Mouse (Mus musculus): ENCODE measurements around the gene Trim7. TPM values are rescaled to one million over a fixed set of nuclear protein-coding genes. Genes with fewer than 3 reads are reported as not detected.

Trim7 gene
- polyA plus RNA-seq, 1 experiment from 2014 or later: 0.16 TPM

- DNase-seq (ENCODE audit: low spot score): peak; percentile 33
- Histone ChIP-seq H3K4me3 (no peak overlapping the region), H3K27me3 (replicated peaks; ENCODE audit: low read depth, poor library complexity, severe bottlenecking) (no peaks in the 10 kb centered on the region), H3K4me1 (peaks cover 6% of the 10 kb centered on the region; the same call in 1 of the 2 replicates), H3K36me3 (replicated peaks) (peaks cover 100% of the 10 kb centered on the region), H3K27ac (replicated peaks) (no peak overlapping the region), H3K9me3 (no peaks in the 10 kb centered on the region)
- 68% methylated on average over 14 of the region's 14 CpGs for WGBS
Observed at GRCm38 (mm10) chr11:48807563-48808303, 18.2 kb upstream of the Trim7 start.

- Histone ChIP-seq H3K27me3 (replicated peaks; ENCODE audit: low read depth, poor library complexity, severe bottlenecking) (no peaks in the 10 kb centered on the region), H3K36me3 (replicated peaks) (peaks cover 100% of the 10 kb centered on the region), H3K4me3 (no peak overlapping the region), H3K4me1 (0 out of 2 replicates have a peak, but pooled peaks cover 1% of the 10 kb centered on the region), H3K9me3 (no peaks in the 10 kb centered on the region), H3K27ac (replicated peaks) (no peak overlapping the region)
- no peak for DNase-seq (ENCODE audit: low spot score)
Observed at GRCm38 (mm10) chr11:48808304-48808646, 17.7 kb upstream of the Trim7 start.

GRCm38 (mm10) chr11:48808737-48809433 is 17.1 kb upstream of the Trim7 start:
- 78% methylated on average over 16 of the region's 16 CpGs for WGBS
- no peak overlapping the region for H3K27ac ChIP-seq (replicated peaks)
- no peak for DNase-seq (ENCODE audit: low spot score)
- H3K9me3 ChIP-seq: no peaks in the 10 kb centered on the region
- H3K4me3 ChIP-seq: no peak overlapping the region
- H3K27me3 ChIP-seq (replicated peaks; ENCODE audit: low read depth, poor library complexity, severe bottlenecking): no peaks in the 10 kb centered on the region
- peaks cover 99% of the 10 kb centered on the region for H3K36me3 ChIP-seq (replicated peaks)
- no peaks in the 10 kb centered on the region for H3K4me1 ChIP-seq

GRCm38 (mm10) chr11:48809434-48809830 is 16.5 kb upstream of the Trim7 start:
- H3K27ac ChIP-seq (replicated peaks): no peak overlapping the region
- 79% methylated on average over 4 of the region's 4 CpGs for WGBS
- no peaks in the 10 kb centered on the region for H3K9me3 ChIP-seq
- H3K4me1 ChIP-seq: no peaks in the 10 kb centered on the region
- no peak overlapping the region for H3K4me3 ChIP-seq
- H3K27me3 ChIP-seq (replicated peaks; ENCODE audit: low read depth, poor library complexity, severe bottlenecking): no peaks in the 10 kb centered on the region
- no peak for DNase-seq (ENCODE audit: low spot score)
- peaks cover 98% of the 10 kb centered on the region for H3K36me3 ChIP-seq (replicated peaks)

GRCm38 (mm10) chr11:48810142-48810541 is 15.8 kb upstream of the Trim7 start:
- 91% methylated on average over 2 of the region's 2 CpGs for WGBS
- Histone ChIP-seq H3K27ac (replicated peaks) (no peak overlapping the region), H3K4me3 (no peak overlapping the region), H3K9me3 (no peaks in the 10 kb centered on the region), H3K27me3 (replicated peaks; ENCODE audit: low read depth, poor library complexity, severe bottlenecking) (no peaks in the 10 kb centered on the region), H3K4me1 (peaks cover 3% of the 10 kb centered on the region), H3K36me3 (replicated peaks) (peaks cover 98% of the 10 kb centered on the region)
- DNase-seq (ENCODE audit: low spot score): no peak

- Histone ChIP-seq H3K4me1 (peaks cover 16% of the 10 kb centered on the region), H3K4me3 (no peak overlapping the region), H3K27ac (replicated peaks) (no peak overlapping the region), H3K36me3 (replicated peaks) (peaks cover 70% of the 10 kb centered on the region), H3K9me3 (no peaks in the 10 kb centered on the region), H3K27me3 (replicated peaks; ENCODE audit: low read depth, poor library complexity, severe bottlenecking) (no peaks in the 10 kb centered on the region)
- no peak for DNase-seq (ENCODE audit: low spot score)
Observed at GRCm38 (mm10) chr11:48813782-48814181, 12.2 kb upstream of the Trim7 start.

GRCm38 (mm10) chr11:48815851-48816250 is 10.1 kb upstream of the Trim7 start:
- 79% methylated on average over 16 of the region's 16 CpGs for WGBS

GRCm38 (mm10) chr11:48816281-48816781 is 9.6 kb upstream of the Trim7 start:
- Histone ChIP-seq H3K4me1 (peaks cover 16% of the 10 kb centered on the region), H3K27me3 (replicated peaks; ENCODE audit: low read depth, poor library complexity, severe bottlenecking) (no peaks in the 10 kb centered on the region), H3K9me3 (no peaks in the 10 kb centered on the region), H3K36me3 (replicated peaks) (peaks cover 45% of the 10 kb centered on the region), H3K4me3 (peak overlapping the region; percentile 88), H3K27ac (replicated peaks) (peak overlapping the region; percentile 95)
- peak; percentile 78 for DNase-seq (ENCODE audit: low spot score)
- WGBS: 3% methylated on average over 23 of the region's 23 CpGs

More at GRCm38 (mm10) chr11:48815851-48816250, 10.1 kb upstream of the Trim7 start:
- H3K9me3 ChIP-seq: no peaks in the 10 kb centered on the region
- peaks cover 16% of the 10 kb centered on the region for H3K4me1 ChIP-seq
- no peaks in the 10 kb centered on the region for H3K27me3 ChIP-seq (replicated peaks; ENCODE audit: low read depth, poor library complexity, severe bottlenecking)
- DNase-seq (ENCODE audit: low spot score): no peak
- H3K4me3 ChIP-seq: peak overlapping the region; percentile 88
- peaks cover 50% of the 10 kb centered on the region for H3K36me3 ChIP-seq (replicated peaks)
- H3K27ac ChIP-seq (replicated peaks): peak overlapping the region; percentile 95; the same call in 1 of the 2 replicates

GRCm38 (mm10) chr11:48816800-48817665 is 8.9 kb upstream of the Trim7 start, which contains the start of gene Trim41:
Gene Trim41 (minus strand): TSS chr11:48817353.
- WGBS: under 1% methylated on average over 77 of the region's 77 CpGs
- peak; percentile 99 for DNase-seq (ENCODE audit: low spot score)
- Histone ChIP-seq H3K4me3 (peak within 1 kb of the TSS; percentile 88), H3K9me3 (no peaks in the 10 kb centered on the region), H3K36me3 (replicated peaks) (peaks cover 38% of the 10 kb centered on the region), H3K27me3 (replicated peaks; ENCODE audit: low read depth, poor library complexity, severe bottlenecking) (no peaks in the 10 kb centered on the region), H3K4me1 (peaks cover 16% of the 10 kb centered on the region), H3K27ac (replicated peaks) (peak within 1 kb of the TSS; percentile 95)

GRCm38 (mm10) chr11:48817794-48818193 is 8.1 kb upstream of the Trim7 start:
- DNase-seq (ENCODE audit: low spot score): no peak
- Histone ChIP-seq H3K4me1 (peaks cover 18% of the 10 kb centered on the region), H3K27ac (replicated peaks) (peak overlapping the region; percentile 95), H3K36me3 (replicated peaks) (peaks cover 30% of the 10 kb centered on the region), H3K9me3 (no peaks in the 10 kb centered on the region), H3K4me3 (peak overlapping the region; percentile 88), H3K27me3 (replicated peaks; ENCODE audit: low read depth, poor library complexity, severe bottlenecking) (no peaks in the 10 kb centered on the region)
- 8% methylated on average over 9 of the region's 9 CpGs for WGBS

- H3K4me3 ChIP-seq: peak overlapping the region; percentile 88
- H3K36me3 ChIP-seq (replicated peaks): peaks cover 25% of the 10 kb centered on the region
- no peak overlapping the region for H3K27ac ChIP-seq (replicated peaks)
- WGBS: under 1% methylated on average over 16 of the region's 16 CpGs
- peaks cover 22% of the 10 kb centered on the region for H3K4me1 ChIP-seq
- no peaks in the 10 kb centered on the region for H3K27me3 ChIP-seq (replicated peaks; ENCODE audit: low read depth, poor library complexity, severe bottlenecking)
- DNase-seq (ENCODE audit: low spot score): peak; percentile 83
- H3K9me3 ChIP-seq: no peaks in the 10 kb centered on the region
Observed at GRCm38 (mm10) chr11:48818346-48818745, 7.6 kb upstream of the Trim7 start.

- 78% methylated on average over 7 of the region's 7 CpGs for WGBS
- no peak overlapping the region for H3K4me3 ChIP-seq
- no peak for DNase-seq (ENCODE audit: low spot score)
- no peak overlapping the region for H3K27ac ChIP-seq (replicated peaks)
- peaks cover 12% of the 10 kb centered on the region for H3K36me3 ChIP-seq (replicated peaks)
- peaks cover 10% of the 10 kb centered on the region for H3K27me3 ChIP-seq (replicated peaks; ENCODE audit: low read depth, poor library complexity, severe bottlenecking)
- H3K9me3 ChIP-seq: no peaks in the 10 kb centered on the region
- H3K4me1 ChIP-seq: peaks cover 33% of the 10 kb centered on the region
Observed at GRCm38 (mm10) chr11:48819614-48820307, 6.2 kb upstream of the Trim7 start.

Data from embryonic facial prominence, embryonic 10.5 days (tissue).